Mouse (Mus musculus) limb, embryonic 15.5 days (tissue): ENCODE data around the gene Apol6. TPM values are rescaled to one million over a fixed set of nuclear protein-coding genes. Genes with fewer than 3 reads are reported as not detected.

ENCODE experiments used
- ATAC-seq: fragments of 200-750 bp; cut with Nextera tagmentation; 2 replicates; pipeline ENCODE4 v1.8.0; 2017; ENCODE audit warnings: low read depth, moderate TSS enrichment; ENCODE audit not compliant: insufficient number of reproducible peaks, low FRiP score, low TSS enrichment
- H3K27ac ChIP-seq: fragments of 300-500 bp; sonication (generic); 2 replicates; pipeline ENCODE4 v1.5.1; 2015; ENCODE audit warnings: moderate library complexity, mild to moderate bottlenecking, inconsistent platforms
- H3K27me3 ChIP-seq: fragments of 300-500 bp; sonication (generic); 2 replicates; pipeline ENCODE4 v1.6.1; 2015; ENCODE audit warnings: inconsistent platforms
- H3K36me3 ChIP-seq: fragments of 300-500 bp; sonication (generic); 2 replicates; pipeline ENCODE4 v1.6.1; 2015; ENCODE audit warnings: inconsistent platforms
- H3K4me1 ChIP-seq: fragments of 300-500 bp; sonication (generic); 2 replicates; pipeline ENCODE4 v1.6.1; 2015; ENCODE audit warnings: inconsistent platforms
- H3K4me2 ChIP-seq: fragments of 300-500 bp; sonication (generic); 2 replicates; pipeline ENCODE4 v1.6.1; 2015; ENCODE audit warnings: mild to moderate bottlenecking, inconsistent platforms
- H3K4me3 ChIP-seq: fragments of 300-500 bp; sonication (generic); 2 replicates; pipeline ENCODE4 v1.5.1; 2015; ENCODE audit warnings: mild to moderate bottlenecking, inconsistent platforms
- H3K9ac ChIP-seq: fragments of 300-500 bp; sonication (generic); 2 replicates; pipeline ENCODE4 v1.6.1; 2015; ENCODE audit warnings: inconsistent platforms
- H3K9me3 ChIP-seq: fragments of 300-500 bp; sonication (generic); 2 replicates; pipeline ENCODE4 v1.6.1; 2016; ENCODE audit warnings: inconsistent platforms
- WGBS: fragments of 180-500 bp; shearing (Covaris S2); methylation state at CpG from one replicate; pipeline ENCODE4 v1.1.7; 2015; 5-methylcytosine and 5-hydroxymethylcytosine counted together
- polyA plus RNA-seq: library from polyadenylated mRNA; unstranded; fragments of >200 nt; fragmentation: Nextera tagmentation; extraction: Ambion mirVana; gene quantifications from 2 replicates; pipeline ENCODE4 v1.2.1, GENCODE M21; 2015

The Apol6 gene
- polyA plus RNA-seq, 1 experiment from 2014 or later: 0.15 TPM

DNA sequence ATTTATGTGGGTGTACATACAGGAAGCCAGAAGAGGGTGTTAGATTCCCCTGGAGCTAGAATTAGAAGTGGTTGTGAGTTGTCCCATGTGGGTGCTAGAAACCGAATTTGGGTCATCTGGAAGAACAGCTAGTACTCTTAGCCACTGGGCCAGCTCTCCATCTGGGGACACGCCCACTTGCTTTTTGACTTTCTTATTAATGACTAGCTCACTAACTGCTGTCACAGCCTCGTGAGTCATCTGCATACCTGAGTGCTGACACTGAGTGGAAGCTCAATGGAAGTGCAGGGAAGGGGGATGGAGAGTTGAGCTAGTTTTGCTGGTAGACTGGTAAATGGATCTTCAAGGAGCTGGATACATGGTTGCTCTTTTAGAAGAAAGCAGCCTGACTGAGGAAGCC is 32.0 kb downstream of the Apol6 start:
- no peak overlapping the region for H3K9ac ChIP-seq
- 79% methylated on average over 3 of the region's 3 CpGs for WGBS
- H3K27ac ChIP-seq: no peak overlapping the region
- ATAC-seq: no peak
- H3K9me3 ChIP-seq: no peaks in the 10 kb centered on the region
- no peak overlapping the region for H3K4me3 ChIP-seq
- no peaks in the 10 kb centered on the region for H3K27me3 ChIP-seq
- peaks cover 28% of the 10 kb centered on the region for H3K4me1 ChIP-seq
- H3K4me2 ChIP-seq: no peak overlapping the region
- H3K36me3 ChIP-seq: peaks cover 44% of the 10 kb centered on the region

DNA sequence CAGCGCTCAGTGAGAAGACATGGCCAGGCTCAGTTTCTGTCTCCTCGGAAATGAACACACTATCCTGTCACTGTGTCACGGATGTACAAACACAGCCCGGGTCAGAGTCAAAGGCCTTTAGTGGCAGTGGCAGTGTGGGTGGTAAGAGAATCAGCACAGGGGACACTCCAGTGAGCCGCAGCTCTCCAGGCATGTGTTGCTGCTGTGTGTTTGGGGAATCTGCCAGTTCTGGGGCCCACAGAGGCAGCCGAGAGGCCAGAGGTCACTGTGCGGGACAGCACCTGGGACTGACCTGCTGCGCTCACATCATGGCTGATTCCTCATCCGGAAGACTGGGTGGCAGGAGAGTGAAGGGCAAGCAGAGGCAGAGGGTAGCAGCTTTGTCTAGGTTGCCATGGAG is 33.4 kb downstream of the Apol6 start:
- H3K4me1 ChIP-seq: peaks cover 20% of the 10 kb centered on the region
- WGBS: 92% methylated on average over 9 of the region's 9 CpGs
- peaks cover 58% of the 10 kb centered on the region for H3K36me3 ChIP-seq
- H3K4me2 ChIP-seq: no peak overlapping the region
- H3K4me3 ChIP-seq: no peak overlapping the region
- no peak for ATAC-seq
- H3K27ac ChIP-seq: no peak overlapping the region
- H3K9ac ChIP-seq: no peak overlapping the region
- H3K9me3 ChIP-seq: no peaks in the 10 kb centered on the region
- no peaks in the 10 kb centered on the region for H3K27me3 ChIP-seq

DNA sequence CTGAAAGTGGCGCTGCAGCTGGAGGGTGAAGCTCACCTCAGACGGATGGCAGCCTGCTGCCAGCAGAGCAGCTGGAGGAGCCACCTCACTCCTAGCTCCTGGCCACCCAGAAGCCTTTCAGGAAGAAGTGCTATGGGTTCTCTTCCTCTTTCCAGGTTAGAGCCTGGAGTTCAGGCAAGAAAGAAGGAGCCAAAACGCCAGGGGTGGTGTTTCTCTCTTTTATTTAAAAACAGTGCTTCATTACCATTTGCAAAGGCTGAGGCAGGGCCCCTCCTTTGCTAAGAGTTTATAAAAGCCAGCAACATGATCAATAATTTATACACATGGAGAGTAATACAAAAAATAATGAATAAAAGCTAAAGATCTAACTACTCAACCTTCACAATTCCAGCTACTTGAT is 34.3 kb downstream of the Apol6 start:
- Histone ChIP-seq H3K4me1 (peaks cover 24% of the 10 kb centered on the region), H3K27ac (no peak overlapping the region), H3K4me2 (no peak overlapping the region), H3K9me3 (no peaks in the 10 kb centered on the region), H3K4me3 (no peak overlapping the region), H3K9ac (no peak overlapping the region), H3K36me3 (peaks cover 65% of the 10 kb centered on the region), H3K27me3 (no peaks in the 10 kb centered on the region)
- WGBS: 73% methylated on average over 3 of the region's 3 CpGs
- ATAC-seq: no peak

DNA sequence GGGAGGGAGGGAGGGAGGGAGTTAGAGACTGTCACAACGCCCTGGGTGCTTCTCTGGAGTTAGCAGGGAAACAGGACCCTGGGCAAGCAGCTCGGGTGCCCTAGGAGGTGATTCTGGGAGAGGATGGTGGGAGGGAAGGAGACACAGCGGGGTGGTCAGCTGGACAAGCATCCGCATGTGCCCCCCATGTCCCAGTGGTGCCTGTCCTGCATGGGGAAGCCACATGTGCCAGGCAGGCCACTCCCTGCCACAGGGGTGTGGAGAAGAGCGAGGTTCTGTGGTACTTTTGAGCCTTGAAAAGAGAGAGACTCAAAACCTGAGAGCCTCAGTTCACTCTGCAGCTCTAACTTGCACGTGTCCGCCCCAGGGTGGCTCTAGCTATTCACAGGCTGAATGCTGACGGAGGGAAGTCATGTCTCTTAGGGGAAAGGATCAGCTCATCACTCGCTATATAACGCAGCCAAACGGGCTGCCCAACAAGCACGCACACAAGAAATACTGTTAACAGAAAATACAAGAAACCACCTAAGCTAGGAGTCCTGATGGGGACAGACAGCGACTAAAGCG is 34.8 kb downstream of the Apol6 start:
- no peaks in the 10 kb centered on the region for H3K9me3 ChIP-seq
- peak overlapping the region; percentile 44 for H3K27ac ChIP-seq
- no peak overlapping the region for H3K4me2 ChIP-seq
- H3K4me1 ChIP-seq: peaks cover 24% of the 10 kb centered on the region
- no peaks in the 10 kb centered on the region for H3K27me3 ChIP-seq
- peaks cover 69% of the 10 kb centered on the region for H3K36me3 ChIP-seq
- 80% methylated on average over 14 of the region's 14 CpGs for WGBS
- H3K4me3 ChIP-seq: no peak overlapping the region
- H3K9ac ChIP-seq: no peak overlapping the region
- ATAC-seq: no peak

DNA sequence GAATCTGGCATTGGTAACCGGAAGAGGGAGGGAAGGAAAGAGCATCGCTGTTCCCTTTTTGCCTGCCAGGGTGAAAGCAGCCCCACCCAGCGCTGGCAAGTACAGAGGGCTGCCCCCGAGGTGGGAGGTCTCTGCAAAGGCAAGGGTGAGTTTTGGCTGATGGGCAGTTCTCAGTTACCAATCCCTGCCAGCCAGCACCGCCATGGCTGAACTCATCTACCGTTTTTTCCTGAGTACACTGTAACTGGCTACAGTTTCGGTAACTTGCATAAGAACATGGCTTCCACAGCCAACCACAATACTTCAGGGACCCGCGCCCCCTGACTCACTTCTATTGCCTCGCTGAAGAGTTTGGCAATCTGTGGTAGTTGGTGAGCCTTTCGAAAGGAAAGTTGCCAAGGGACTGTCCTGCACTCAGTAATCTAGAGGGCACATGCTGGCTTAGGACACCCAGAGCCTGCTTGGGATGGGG is 35.4 kb downstream of the Apol6 start:
- H3K4me1 ChIP-seq: peaks cover 24% of the 10 kb centered on the region
- no peak for ATAC-seq
- 70% methylated on average over 11 of the region's 11 CpGs for WGBS
- no peak overlapping the region for H3K4me2 ChIP-seq
- H3K9me3 ChIP-seq: no peaks in the 10 kb centered on the region
- H3K36me3 ChIP-seq: peaks cover 74% of the 10 kb centered on the region
- peak overlapping the region; percentile 44 for H3K27ac ChIP-seq
- no peak overlapping the region for H3K9ac ChIP-seq
- no peak overlapping the region for H3K4me3 ChIP-seq
- no peaks in the 10 kb centered on the region for H3K27me3 ChIP-seq

DNA sequence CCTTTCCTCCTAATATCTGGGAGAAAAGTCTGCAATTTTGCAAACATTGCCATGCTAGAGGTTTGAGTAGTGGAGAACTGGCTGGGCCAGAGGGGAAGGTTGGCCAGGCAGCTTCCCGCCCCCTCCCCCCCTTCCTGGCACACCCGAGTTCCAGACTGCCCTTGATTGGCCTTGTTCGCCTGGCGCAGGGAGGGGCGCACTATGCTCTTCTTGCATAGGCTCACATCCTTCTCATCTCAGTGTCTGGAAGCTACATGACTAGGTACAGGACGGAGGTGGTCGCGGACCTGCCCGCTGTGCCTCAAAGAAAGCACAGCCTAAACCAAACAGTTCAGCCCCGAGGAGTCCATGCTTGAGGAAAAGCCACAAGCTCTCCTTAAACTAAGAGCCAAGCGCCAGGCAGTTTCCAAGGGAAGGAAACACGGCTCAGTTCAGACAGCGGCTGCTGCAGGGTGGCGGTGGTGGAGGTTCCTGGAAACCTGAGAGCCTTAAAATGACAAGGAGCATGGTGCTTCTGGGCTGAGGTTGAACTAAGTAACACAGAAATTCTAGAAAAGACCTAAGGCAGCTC is 36.2 kb downstream of the Apol6 start:
- no peaks in the 10 kb centered on the region for H3K27me3 ChIP-seq
- H3K36me3 ChIP-seq: peaks cover 77% of the 10 kb centered on the region
- no peak overlapping the region for H3K9ac ChIP-seq
- H3K4me2 ChIP-seq: no peak overlapping the region
- whole genome bisulfite sequencing: 74% methylated on average over 14 of the region's 14 CpGs
- no peak overlapping the region for H3K4me3 ChIP-seq
- H3K4me1 ChIP-seq: peaks cover 24% of the 10 kb centered on the region
- no peaks in the 10 kb centered on the region for H3K9me3 ChIP-seq
- peak overlapping the region; percentile 55 for H3K27ac ChIP-seq
- ATAC-seq: 0 out of 2 replicates have a peak, but pooled peaks have one; percentile 46

DNA sequence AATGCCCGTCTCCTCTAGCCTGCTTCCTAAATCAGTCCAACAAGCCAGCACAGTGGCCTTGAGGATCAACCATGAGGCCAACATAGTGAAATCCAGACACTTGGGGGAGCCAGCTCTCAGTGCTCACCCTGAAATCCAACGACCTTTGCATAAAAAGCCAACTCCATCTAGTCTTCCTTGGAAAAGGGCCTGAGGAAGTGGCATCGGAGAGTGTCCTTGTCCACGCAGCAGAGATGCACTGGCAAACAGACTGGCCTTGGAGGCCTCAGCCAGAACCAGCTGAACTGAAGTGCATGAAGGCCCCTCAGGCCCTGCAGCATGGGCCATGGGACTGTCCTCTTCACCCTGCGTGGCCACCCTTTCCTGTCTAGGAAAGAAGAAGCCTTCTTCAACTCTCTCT is 36.9 kb downstream of the Apol6 start:
- no peak overlapping the region for H3K9ac ChIP-seq
- H3K4me3 ChIP-seq: no peak overlapping the region
- peak overlapping the region; percentile 55 for H3K27ac ChIP-seq
- peaks cover 74% of the 10 kb centered on the region for H3K36me3 ChIP-seq
- H3K4me2 ChIP-seq: no peak overlapping the region
- peaks cover 24% of the 10 kb centered on the region for H3K4me1 ChIP-seq
- H3K9me3 ChIP-seq: no peaks in the 10 kb centered on the region
- H3K27me3 ChIP-seq: no peaks in the 10 kb centered on the region
- ATAC-seq: no peak
- 75% methylated on average over 5 of the region's 5 CpGs for WGBS

DNA sequence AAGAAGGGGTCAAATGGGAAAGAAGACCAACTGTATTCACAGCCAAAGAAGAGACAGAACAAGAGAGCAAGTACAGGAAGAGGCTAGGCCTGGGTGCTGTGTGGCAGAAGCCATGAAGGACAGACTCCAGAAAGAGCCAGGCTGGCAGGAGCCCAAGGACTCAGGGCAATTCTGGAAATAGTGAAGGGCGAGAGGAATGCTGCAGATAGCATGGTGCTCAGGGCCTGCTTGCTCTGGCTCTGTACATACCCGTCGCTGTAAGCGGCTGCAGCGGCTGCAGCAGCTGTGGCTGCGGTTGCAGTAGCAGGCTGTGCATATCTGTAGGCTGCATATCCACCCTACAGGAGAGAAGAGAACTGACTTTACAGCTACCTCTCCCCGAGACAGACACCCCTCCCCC is 41.3 kb downstream of the Apol6 start:
- ATAC-seq: no peak
- Histone ChIP-seq H3K4me2 (no peak overlapping the region), H3K4me3 (no peak overlapping the region), H3K4me1 (peaks cover 14% of the 10 kb centered on the region), H3K36me3 (peaks cover 78% of the 10 kb centered on the region), H3K27me3 (no peaks in the 10 kb centered on the region), H3K9ac (no peak overlapping the region), H3K27ac (no peak overlapping the region), H3K9me3 (no peaks in the 10 kb centered on the region)
- 87% methylated on average over 7 of the region's 7 CpGs for WGBS

DNA sequence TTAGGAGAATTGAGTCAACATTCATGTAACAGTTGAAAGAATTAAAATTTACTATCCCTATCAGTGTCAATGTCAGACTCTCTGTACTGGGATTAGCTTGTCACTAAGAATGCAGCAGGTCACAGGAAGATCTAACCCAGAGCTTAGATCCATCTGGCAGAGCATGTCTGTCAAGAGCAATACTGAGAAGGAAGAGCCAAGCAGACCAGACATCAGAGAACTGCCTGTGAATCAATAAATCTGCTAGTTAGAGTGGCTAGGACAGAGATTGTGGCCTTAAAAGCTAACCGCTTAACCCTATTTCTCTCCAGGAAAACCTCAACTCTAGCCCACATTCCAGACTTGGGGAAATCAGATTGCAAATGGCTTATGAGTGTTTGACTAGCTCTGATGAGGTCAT is 42.0 kb downstream of the Apol6 start:
- Histone ChIP-seq H3K4me3 (no peak overlapping the region), H3K36me3 (peaks cover 79% of the 10 kb centered on the region), H3K27ac (no peak overlapping the region), H3K9me3 (no peaks in the 10 kb centered on the region), H3K4me2 (no peak overlapping the region), H3K4me1 (peaks cover 11% of the 10 kb centered on the region), H3K27me3 (no peaks in the 10 kb centered on the region), H3K9ac (no peak overlapping the region)
- no peak for ATAC-seq
- WGBS: 90% methylated on average over 1 of the region's 1 CpGs

DNA sequence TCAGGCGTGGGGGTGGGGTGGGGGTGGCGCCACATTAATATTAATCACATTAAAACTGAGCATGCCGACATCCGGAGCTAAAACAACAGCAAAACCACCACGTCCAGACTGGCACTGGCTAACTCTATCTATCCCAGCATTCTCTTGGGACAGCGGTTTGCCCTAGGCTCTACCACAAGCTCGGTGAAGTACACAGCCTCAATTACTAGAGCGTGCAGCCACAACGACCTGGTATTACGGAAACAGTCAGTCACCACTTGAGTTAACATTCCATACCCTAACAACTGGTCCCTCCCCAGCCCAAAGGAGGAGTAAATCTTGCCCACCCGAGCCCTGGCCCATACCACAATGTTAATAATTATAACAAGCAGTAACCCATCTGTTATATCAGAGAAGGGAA is 44.7 kb downstream of the Apol6 start:
- no peak overlapping the region for H3K4me2 ChIP-seq
- peaks cover 8% of the 10 kb centered on the region; the same call in 1 of the 2 replicates for H3K4me1 ChIP-seq
- H3K27me3 ChIP-seq: no peaks in the 10 kb centered on the region
- H3K9ac ChIP-seq: no peak overlapping the region
- H3K4me3 ChIP-seq: no peak overlapping the region
- H3K36me3 ChIP-seq: peaks cover 77% of the 10 kb centered on the region
- no peaks in the 10 kb centered on the region for H3K9me3 ChIP-seq
- WGBS: 54% methylated on average over 11 of the region's 11 CpGs
- H3K27ac ChIP-seq: no peak overlapping the region
- no peak for ATAC-seq

DNA sequence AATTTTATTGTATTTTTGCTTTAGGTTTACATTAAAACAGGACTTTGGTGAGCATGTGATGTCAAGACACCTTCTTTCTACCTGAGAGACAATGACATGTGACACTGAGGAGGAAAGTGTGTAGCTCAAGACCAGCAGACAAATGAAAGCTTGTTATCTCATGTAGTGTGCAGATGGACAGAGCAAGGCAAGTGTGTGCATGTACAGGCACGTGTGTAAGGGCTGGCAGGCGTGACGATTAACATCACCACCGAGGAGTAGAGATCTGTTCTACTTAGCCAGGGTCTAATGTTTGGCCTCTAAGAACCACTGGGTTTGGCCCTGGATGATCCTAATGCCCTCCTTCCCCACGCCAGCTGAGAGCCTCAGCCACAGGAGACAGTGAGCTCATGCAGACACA is 46.0 kb downstream of the Apol6 start:
- no peak overlapping the region for H3K27ac ChIP-seq
- no peak overlapping the region for H3K4me2 ChIP-seq
- H3K27me3 ChIP-seq: no peaks in the 10 kb centered on the region
- WGBS: 76% methylated on average over 5 of the region's 5 CpGs
- peaks cover 74% of the 10 kb centered on the region for H3K36me3 ChIP-seq
- H3K9me3 ChIP-seq: no peaks in the 10 kb centered on the region
- no peak overlapping the region for H3K9ac ChIP-seq
- H3K4me3 ChIP-seq: no peak overlapping the region
- no peak for ATAC-seq
- peaks cover 8% of the 10 kb centered on the region; the same call in 1 of the 2 replicates for H3K4me1 ChIP-seq

DNA sequence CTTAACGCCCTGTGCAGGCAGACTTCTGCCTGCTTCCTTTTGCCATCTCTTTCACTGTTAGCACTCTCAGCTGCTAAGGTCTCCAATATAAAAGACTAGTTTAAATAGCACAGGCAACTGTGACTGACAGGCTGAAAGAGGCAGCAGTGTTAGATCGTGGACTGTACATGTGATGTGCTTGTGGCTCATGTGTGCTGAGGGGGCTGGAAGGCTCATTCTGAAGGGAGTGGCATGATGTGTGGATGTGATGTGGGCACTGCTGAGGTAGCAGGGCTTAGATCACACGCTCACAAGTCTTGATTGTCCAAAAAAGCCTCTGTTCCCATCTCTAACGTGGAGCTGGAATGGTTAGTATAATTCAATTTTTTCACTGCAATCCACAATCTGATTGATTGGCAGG is 46.9 kb downstream of the Apol6 start:
- peaks cover 74% of the 10 kb centered on the region for H3K36me3 ChIP-seq
- H3K4me3 ChIP-seq: no peak overlapping the region
- H3K4me1 ChIP-seq: peaks cover 8% of the 10 kb centered on the region; the same call in 1 of the 2 replicates
- no peak overlapping the region for H3K4me2 ChIP-seq
- H3K9ac ChIP-seq: no peak overlapping the region
- no peaks in the 10 kb centered on the region for H3K27me3 ChIP-seq
- no peak overlapping the region for H3K27ac ChIP-seq
- H3K9me3 ChIP-seq: no peaks in the 10 kb centered on the region
- ATAC-seq: no peak
- WGBS: 78% methylated on average over 4 of the region's 4 CpGs
